Mouse (Mus musculus) heart, adult 2 months (tissue): ENCODE results near the gene Stard3nl. TPM values are rescaled to one million over a fixed set of nuclear protein-coding genes. Genes with fewer than 3 reads are reported as not detected.

Experiments used
- DNase-seq, 2 experiments: peaks; one replicate each; pipeline ENCODE4 v3.0.0; 2021
- H3K27ac ChIP-seq: fragments of 200-600 bp; 2 replicates; pipeline ENCODE4 v1.8.1; 2022
- H3K27me3 ChIP-seq: fragments of 200-500 bp; 2 replicates; pipeline ENCODE4 v1.6.1; 2012; ENCODE audit warnings: mild to moderate bottlenecking, low read length, inconsistent platforms, mixed read lengths; ENCODE audit not compliant: control insufficient read depth, insufficient read depth
- H3K36me3 ChIP-seq: fragments of 200-500 bp; 2 replicates; pipeline ENCODE4 v1.6.1; 2012; ENCODE audit warnings: low read length, inconsistent platforms; ENCODE audit not compliant: control insufficient read depth, insufficient read depth
- H3K4me1 ChIP-seq: fragments of 200-500 bp; 2 replicates; pipeline ENCODE4 v1.6.1; 2011; ENCODE audit warnings: low read length; ENCODE audit not compliant: control insufficient read depth, insufficient read depth
- H3K4me3 ChIP-seq: fragments of 200-600 bp; 2 replicates; pipeline ENCODE4 v1.8.1; 2022
- H3K79me2 ChIP-seq: fragments of 200-500 bp; replicated peaks from 2 replicates; pipeline ENCODE4 v1.6.1; 2012; ENCODE audit warnings: mild to moderate bottlenecking, inconsistent platforms, low read length, moderate library complexity, mixed read lengths; ENCODE audit not compliant: control insufficient read depth, insufficient read depth
- H3K9ac ChIP-seq: fragments of 200-500 bp; 2 replicates; pipeline ENCODE4 v1.6.1; 2012; ENCODE audit warnings: low read depth, mild to moderate bottlenecking, control low read depth, inconsistent platforms, low read length, mixed read lengths
- CTCF ChIP-seq: fragments of 200-600 bp; IDR thresholded peaks from 2 replicates; pipeline ENCODE4 v1.8.1; 2022; ENCODE audit warnings: antibody characterized with exemption, mild to moderate bottlenecking, moderate library complexity
- EP300 ChIP-seq: fragments of 200-500 bp; IDR thresholded peaks from 2 replicates; pipeline ENCODE4 v1.6.1; 2011; ENCODE audit warnings: low read depth, low read length, control low read depth; ENCODE audit not compliant: insufficient read depth
- POLR2A ChIP-seq: fragments of 200-500 bp; IDR thresholded peaks from 2 replicates; pipeline ENCODE4 v1.6.1; 2011; ENCODE audit warnings: mild to moderate bottlenecking, low read depth, low read length, control low read depth; ENCODE audit not compliant: insufficient read depth
- WGBS: fragments of 180-500 bp; shearing (Covaris S2); methylation state at CpG from one replicate; pipeline ENCODE4 v1.1.7; 2018; 5-methylcytosine and 5-hydroxymethylcytosine counted together
- intact Hi-C: fragments of 180-260 bp; cut with DNase I; formaldehyde crosslinking; loops from one replicate; pipeline ENCODE4 v1.15.1; 2025
- polyA plus RNA-seq: library from polyadenylated mRNA; depleted of rRNA; stranded (reverse); fragments of >200 nt; gene quantifications from 2 replicates; pipeline ENCODE4 v1.2.3, GENCODE M21; 2012
- total RNA-seq, 2 experiments: library from RNA; stranded (reverse); gene quantifications; 2 replicates each; pipeline ENCODE4 v1.2.3; 2021

The Stard3nl gene
- total and polyA plus RNA-seq, 3 experiments = 13.3 to 14.6 (median 14.6) TPM

- intact Hi-C loops = no loop called here
- H3K9ac ChIP-seq = no peak overlapping the region
- no peaks in the 10 kb centered on the region for H3K27me3 ChIP-seq
- TF ChIP-seq CTCF (no peak), EP300 (no peak), POLR2A (no peak)
- no peaks in the 10 kb centered on the region for H3K79me2 ChIP-seq
- DNase-seq = peak in 1 of 2 experiments; percentile 18
- no peak overlapping the region for H3K4me3 ChIP-seq
- 79% methylated on average over 4 of the region's 4 CpGs for WGBS
- H3K36me3 ChIP-seq = no peaks in the 10 kb centered on the region
- no peak overlapping the region for H3K27ac ChIP-seq
- H3K4me1 ChIP-seq = no peaks in the 10 kb centered on the region
Observed at GRCm38 (mm10) chr13:19417885-19418521, 22.4 kb upstream of the Stard3nl start.

GRCm38 (mm10) chr13:19415894-19416531 is 20.4 kb upstream of the Stard3nl start:
- intact Hi-C loops = no loop called here
- DNase-seq = peak in 1 of 2 experiments; percentile 15
- H3K4me1 ChIP-seq = no peaks in the 10 kb centered on the region
- H3K27ac ChIP-seq = no peak overlapping the region
- H3K36me3 ChIP-seq = no peaks in the 10 kb centered on the region
- TF ChIP-seq CTCF (no peak), POLR2A (no peak), EP300 (no peak)
- H3K4me3 ChIP-seq = no peak overlapping the region
- H3K9ac ChIP-seq = no peak overlapping the region
- no peaks in the 10 kb centered on the region for H3K79me2 ChIP-seq
- 70% methylated on average over 8 of the region's 8 CpGs for WGBS
- H3K27me3 ChIP-seq = no peaks in the 10 kb centered on the region

- WGBS = 90% methylated on average over 1 of the region's 1 CpGs
- H3K27ac ChIP-seq = no peak overlapping the region
- intact Hi-C loops = no loop called here
- H3K79me2 ChIP-seq = no peaks in the 10 kb centered on the region
- TF ChIP-seq CTCF = no peak
- TF ChIP-seq POLR2A = no peak
- no peak for TF ChIP-seq EP300
- DNase-seq = no peak
- no peak overlapping the region for H3K9ac ChIP-seq
- H3K4me1 ChIP-seq = no peaks in the 10 kb centered on the region
- no peak overlapping the region for H3K4me3 ChIP-seq
- no peaks in the 10 kb centered on the region for H3K36me3 ChIP-seq
- H3K27me3 ChIP-seq = no peaks in the 10 kb centered on the region
Observed at GRCm38 (mm10) chr13:19415337-19415736, 19.7 kb upstream of the Stard3nl start.

GRCm38 (mm10) chr13:19412334-19412939 is 16.8 kb upstream of the Stard3nl start:
- H3K79me2 ChIP-seq = no peaks in the 10 kb centered on the region
- H3K27me3 ChIP-seq = no peaks in the 10 kb centered on the region
- intact Hi-C loops = no loop called here
- no peaks in the 10 kb centered on the region for H3K36me3 ChIP-seq
- DNase-seq = no peak
- H3K4me3 ChIP-seq = no peak overlapping the region
- TF ChIP-seq CTCF (no peak), POLR2A (no peak), EP300 (no peak)
- H3K9ac ChIP-seq = no peak overlapping the region
- H3K27ac ChIP-seq = no peak overlapping the region
- WGBS = 71% methylated on average over 2 of the region's 2 CpGs
- H3K4me1 ChIP-seq = no peaks in the 10 kb centered on the region

- WGBS = 71% methylated on average over 5 of the region's 5 CpGs
- Histone ChIP-seq H3K27me3 (no peaks in the 10 kb centered on the region), H3K27ac (no peak overlapping the region), H3K4me1 (no peaks in the 10 kb centered on the region), H3K79me2 (no peaks in the 10 kb centered on the region), H3K4me3 (no peak overlapping the region), H3K36me3 (no peaks in the 10 kb centered on the region), H3K9ac (no peak overlapping the region)
- intact Hi-C loops = no loop called here
- DNase-seq = no peak
- no peak for TF ChIP-seq CTCF
- TF ChIP-seq POLR2A = no peak
- TF ChIP-seq EP300 = no peak
Observed at GRCm38 (mm10) chr13:19411886-19412285, 16.3 kb upstream of the Stard3nl start.

DNA sequence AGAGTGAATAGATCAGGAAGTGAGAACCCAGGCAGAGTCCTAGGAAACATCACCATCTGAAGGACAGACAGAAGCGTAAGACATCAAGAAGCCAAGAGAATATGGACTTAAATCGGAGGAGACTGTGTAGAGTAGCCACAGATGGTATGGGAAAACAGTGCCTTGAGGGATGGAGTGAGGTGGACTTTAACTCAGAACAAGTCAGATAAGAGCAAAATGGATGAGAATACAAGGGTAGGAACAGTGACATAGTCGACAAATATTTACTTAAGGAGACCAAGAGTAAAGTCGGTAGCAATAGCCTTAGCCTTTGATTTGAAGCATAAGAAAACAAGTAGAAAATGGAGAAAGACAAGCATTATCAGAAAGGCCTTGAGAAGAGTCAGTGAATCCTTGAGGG is 15.1 kb upstream of the Stard3nl start:
- no peaks in the 10 kb centered on the region for H3K79me2 ChIP-seq
- TF ChIP-seq EP300 = no peak
- TF ChIP-seq CTCF = no peak
- TF ChIP-seq POLR2A = no peak
- no peak overlapping the region for H3K9ac ChIP-seq
- no peaks in the 10 kb centered on the region for H3K27me3 ChIP-seq
- DNase-seq = no peak
- no peaks in the 10 kb centered on the region for H3K4me1 ChIP-seq
- H3K27ac ChIP-seq = no peak overlapping the region
- no peak overlapping the region for H3K4me3 ChIP-seq
- H3K36me3 ChIP-seq = no peaks in the 10 kb centered on the region
- 80% methylated on average over 4 of the region's 4 CpGs for WGBS
- intact Hi-C loops = no loop called here
